Mouse (Mus musculus): ENCODE measurements around the gene Bahcc1. TPM values are rescaled to one million over a fixed set of nuclear protein-coding genes. Genes with fewer than 3 reads are reported as not detected.

Gene Bahcc1
- total and polyA plus RNA-seq, 2 experiments from 2014 or later, result 3.5 to 13.1 TPM

DNA sequence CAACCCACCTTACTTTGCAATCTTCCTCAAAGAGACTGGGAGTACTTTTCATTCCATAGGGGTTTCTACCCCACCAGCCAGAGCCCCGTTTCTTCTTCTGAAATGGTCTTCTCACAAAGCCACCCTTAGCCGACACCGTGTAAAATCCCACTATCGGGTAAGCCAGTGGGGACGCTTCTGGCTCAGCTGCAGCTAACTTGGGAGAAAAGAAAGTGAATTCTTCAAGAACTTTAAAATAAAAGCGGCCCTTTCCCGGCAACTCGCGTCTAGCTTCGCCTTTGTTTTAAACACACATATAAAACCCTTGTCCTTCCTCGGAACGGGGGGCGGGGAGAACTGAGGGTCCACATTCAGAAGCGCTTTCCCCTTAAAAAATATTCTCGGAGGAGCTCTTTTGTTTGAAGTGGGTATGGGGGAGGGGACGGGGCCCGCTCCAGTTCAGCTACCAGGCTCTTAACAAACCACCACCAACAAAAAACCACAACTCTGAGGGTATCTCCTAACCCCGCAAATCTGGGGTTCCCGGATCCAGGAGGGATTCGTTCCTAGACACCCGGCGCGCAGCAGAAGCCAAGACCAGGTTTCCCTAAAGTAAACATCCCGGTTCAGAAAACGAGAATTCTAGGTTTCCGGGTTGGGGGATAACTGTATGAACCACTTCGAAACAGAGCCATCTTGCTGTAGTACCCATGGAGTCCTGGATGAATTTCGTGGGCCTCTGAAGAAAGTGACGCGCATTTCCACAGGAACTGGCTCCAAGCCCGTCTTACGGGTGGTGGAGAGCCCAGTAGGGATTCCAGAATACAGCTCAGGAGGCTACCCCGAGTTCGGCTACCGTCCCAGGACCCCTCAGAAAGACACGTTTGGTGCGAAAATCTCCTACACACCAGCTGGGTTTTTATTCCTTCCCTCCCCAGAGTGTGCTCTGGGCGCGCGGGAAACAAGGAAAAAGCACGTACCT, 44.0 kb upstream of the Bahcc1 start:
- Histone ChIP-seq H3K27ac (ENCODE audit: low read depth) (peak overlapping the region; percentile 94), H3K27me3 (ENCODE audit: control insufficient read depth, insufficient read depth, low read length) (no peaks in the 10 kb centered on the region), H3K9ac (replicated peaks; ENCODE audit: low read depth, low read length) (peak overlapping the region; percentile 85), H3K4me3 (ENCODE audit: low read depth, low read length) (peak overlapping the region; percentile 77), H3K4me2 (ENCODE audit: low read depth, low read length) (peak overlapping the region; percentile 76), H3K36me3 (replicated peaks; ENCODE audit: control insufficient read depth, insufficient read depth, low read length) (no peaks in the 10 kb centered on the region), H3K9me3 (replicated peaks; ENCODE audit: control insufficient read depth, low read length) (no peaks in the 10 kb centered on the region), H3K4me1 (ENCODE audit: control insufficient read depth, insufficient read depth) (peaks cover 26% of the 10 kb centered on the region)
- ATAC-seq (ENCODE audit: insufficient read depth, low read depth) (no peak; the same call in 1 of the 2 replicates), DNase-seq (ENCODE audit: low spot score) (peak; percentile 76)
- TF ChIP-seq CTCF (IDR thresholded peaks at IDR 0.05; ENCODE audit: low read depth) (no peak), EP300 (IDR thresholded peaks at IDR 0.05; ENCODE audit: low read depth) (0 out of 2 replicates have a peak, but pooled peaks have one; percentile 0)
- under 1% methylated on average over 39 of the region's 41 CpGs for WGBS

- Histone ChIP-seq H3K9ac (replicated peaks; ENCODE audit: low read depth, low read length) (peak overlapping the region; percentile 85), H3K4me1 (ENCODE audit: control insufficient read depth, insufficient read depth) (peaks cover 17% of the 10 kb centered on the region), H3K27me3 (ENCODE audit: control insufficient read depth, insufficient read depth, low read length) (no peaks in the 10 kb centered on the region), H3K36me3 (replicated peaks; ENCODE audit: control insufficient read depth, insufficient read depth, low read length) (no peaks in the 10 kb centered on the region), H3K4me3 (ENCODE audit: low read depth, low read length) (peak overlapping the region; percentile 77), H3K4me2 (ENCODE audit: low read depth, low read length) (peak overlapping the region; percentile 76), H3K9me3 (replicated peaks; ENCODE audit: control insufficient read depth, low read length) (no peaks in the 10 kb centered on the region), H3K27ac (ENCODE audit: low read depth) (peak overlapping the region; percentile 94)
- peak; percentile 57 for TF ChIP-seq EP300 (IDR thresholded peaks at IDR 0.05; ENCODE audit: low read depth)
- TF ChIP-seq CTCF (IDR thresholded peaks at IDR 0.05; ENCODE audit: low read depth), result no peak
- DNase-seq (ENCODE audit: low spot score), result peak; percentile 97
- WGBS, result under 1% methylated on average over 57 of the region's 68 CpGs
- ATAC-seq (ENCODE audit: insufficient read depth, low read depth), result peak; percentile 90
These were observed 43.1 kb upstream of the Bahcc1 start for GRCm38 (mm10) chr11:120189459-120190312.

- DNase-seq (ENCODE audit: low spot score), result no peak
- 49% methylated on average over 14 of the region's 14 CpGs for WGBS
- H3K4me3 ChIP-seq (ENCODE audit: low read depth, low read length), result peak overlapping the region; percentile 77
These were observed 42.0 kb upstream of the Bahcc1 start for GRCm38 (mm10) chr11:120190526-120191412.

GRCm38 (mm10) chr11:120198831-120199230, 33.9 kb upstream of the Bahcc1 start:
- H3K4me3 ChIP-seq (ENCODE audit: low read depth, low read length), result no peak overlapping the region
- H3K9ac ChIP-seq (replicated peaks; ENCODE audit: low read depth, low read length), result no peak overlapping the region
- WGBS, result 30% methylated on average over 13 of the region's 13 CpGs
- no peaks in the 10 kb centered on the region for H3K9me3 ChIP-seq (replicated peaks; ENCODE audit: control insufficient read depth, low read length)
- H3K4me2 ChIP-seq (ENCODE audit: low read depth, low read length), result no peak overlapping the region
- H3K27me3 ChIP-seq (ENCODE audit: control insufficient read depth, insufficient read depth, low read length), result no peaks in the 10 kb centered on the region
- no peak overlapping the region for H3K27ac ChIP-seq (ENCODE audit: low read depth)
- no peaks in the 10 kb centered on the region for H3K4me1 ChIP-seq (ENCODE audit: control insufficient read depth, insufficient read depth)
- no peaks in the 10 kb centered on the region for H3K36me3 ChIP-seq (replicated peaks; ENCODE audit: control insufficient read depth, insufficient read depth, low read length)
- DNase-seq (ENCODE audit: low spot score) (no peak), ATAC-seq (ENCODE audit: insufficient read depth, low read depth) (no peak)
- no peak for TF ChIP-seq EP300 (IDR thresholded peaks at IDR 0.05; ENCODE audit: low read depth)
- no peak for TF ChIP-seq CTCF (IDR thresholded peaks at IDR 0.05; ENCODE audit: low read depth)

More at GRCm38 (mm10) chr11:120190526-120191412, 42.0 kb upstream of the Bahcc1 start:
- Histone ChIP-seq H3K36me3 (replicated peaks; ENCODE audit: control insufficient read depth, insufficient read depth, low read length) (no peaks in the 10 kb centered on the region), H3K9ac (replicated peaks; ENCODE audit: low read depth, low read length) (peak overlapping the region; percentile 26; the same call in 1 of the 2 replicates), H3K4me1 (ENCODE audit: control insufficient read depth, insufficient read depth) (peaks cover 12% of the 10 kb centered on the region; the same call in 1 of the 2 replicates), H3K27ac (ENCODE audit: low read depth) (peak overlapping the region; percentile 75), H3K9me3 (replicated peaks; ENCODE audit: control insufficient read depth, low read length) (no peaks in the 10 kb centered on the region), H3K4me2 (ENCODE audit: low read depth, low read length) (peak overlapping the region; percentile 76), H3K27me3 (ENCODE audit: control insufficient read depth, insufficient read depth, low read length) (no peaks in the 10 kb centered on the region)
- ATAC-seq (ENCODE audit: insufficient read depth, low read depth), result no peak
- TF ChIP-seq EP300 (IDR thresholded peaks at IDR 0.05; ENCODE audit: low read depth) (no peak), CTCF (IDR thresholded peaks at IDR 0.05; ENCODE audit: low read depth) (no peak)
